Mouse (Mus musculus): ENCODE measurements at regions not wholly inside any gene's neighbourhood (a gene's known extent, or its start where the extent isn't known, plus 50 kb on each side); places are given as distances from the start of the nearest gene placed in this dataset.

GRCm38 (mm10) chr7:136346531-136346930 is 547.9 kb upstream of the Mgmt start:
- no peak for DNase-seq (ENCODE audit: low read depth in 2 of 2, low spot score in 2 of 2)

- DNase-seq (ENCODE audit: low read depth in 2 of 2, low spot score in 2 of 2): no peak
Measured at GRCm38 (mm10) chr7:136348309-136348708, 546.1 kb upstream of the Mgmt start.

GRCm38 (mm10) chr7:136349651-136350050 is 544.8 kb upstream of the Mgmt start:
- DNase-seq (ENCODE audit: low read depth in 2 of 2, low spot score in 2 of 2): no peak

- no peak for DNase-seq (ENCODE audit: low read depth in 2 of 2, low spot score in 2 of 2)
Measured at GRCm38 (mm10) chr7:136357011-136357410, 537.4 kb upstream of the Mgmt start.

GRCm38 (mm10) chr7:136365318-136366211 is 528.8 kb upstream of the Mgmt start:
- DNase-seq (ENCODE audit: low read depth in 2 of 2, low spot score in 2 of 2): no peak

- DNase-seq (ENCODE audit: low read depth in 2 of 2, low spot score in 2 of 2): no peak
Measured at GRCm38 (mm10) chr7:136377259-136377658, 517.2 kb upstream of the Mgmt start.

- no peak for DNase-seq (ENCODE audit: low read depth in 2 of 2, low spot score in 2 of 2)
Measured at GRCm38 (mm10) chr7:136377742-136378141, 516.7 kb upstream of the Mgmt start.

GRCm38 (mm10) chr7:136378321-136378720 is 516.1 kb upstream of the Mgmt start:
- DNase-seq (ENCODE audit: low read depth in 2 of 2, low spot score in 2 of 2): no peak

- DNase-seq (ENCODE audit: low read depth in 2 of 2, low spot score in 2 of 2): no peak
Measured at GRCm38 (mm10) chr7:136379319-136379718, 515.1 kb upstream of the Mgmt start.

- DNase-seq (ENCODE audit: low read depth in 2 of 2, low spot score in 2 of 2): no peak
Measured at GRCm38 (mm10) chr7:136379741-136380140, 514.7 kb upstream of the Mgmt start.

- no peak for DNase-seq (ENCODE audit: low read depth in 2 of 2, low spot score in 2 of 2)
Measured at GRCm38 (mm10) chr7:136383296-136383695, 511.1 kb upstream of the Mgmt start.

GRCm38 (mm10) chr7:136387736-136388135 is 506.7 kb upstream of the Mgmt start:
- DNase-seq (ENCODE audit: low read depth in 2 of 2, low spot score in 2 of 2): no peak

GRCm38 (mm10) chr7:136390066-136390465 is 504.3 kb upstream of the Mgmt start:
- no peak for DNase-seq (ENCODE audit: low read depth in 2 of 2, low spot score in 2 of 2)

GRCm38 (mm10) chr7:136393454-136393853 is 501.0 kb upstream of the Mgmt start:
- no peak for DNase-seq (ENCODE audit: low read depth in 2 of 2, low spot score in 2 of 2)

- no peak for DNase-seq (ENCODE audit: low read depth in 2 of 2, low spot score in 2 of 2)
Measured at GRCm38 (mm10) chr7:136395838-136396237, 498.6 kb upstream of the Mgmt start.

GRCm38 (mm10) chr7:136397101-136397500 is 497.3 kb upstream of the Mgmt start:
- DNase-seq (ENCODE audit: low read depth in 2 of 2, low spot score in 2 of 2): no peak

GRCm38 (mm10) chr7:136402688-136403597 is 491.5 kb upstream of the Mgmt start:
- no peak for DNase-seq (ENCODE audit: low read depth in 2 of 2, low spot score in 2 of 2)

- no peak for DNase-seq (ENCODE audit: low read depth in 2 of 2, low spot score in 2 of 2)
Measured at GRCm38 (mm10) chr7:136405391-136405790, 489.0 kb upstream of the Mgmt start.

GRCm38 (mm10) chr7:136406258-136407100 is 487.9 kb upstream of the Mgmt start:
- DNase-seq (ENCODE audit: low read depth in 2 of 2, low spot score in 2 of 2): no peak

- no peak for DNase-seq (ENCODE audit: low read depth in 2 of 2, low spot score in 2 of 2)
Measured at GRCm38 (mm10) chr7:136414808-136415207, 479.6 kb upstream of the Mgmt start.

GRCm38 (mm10) chr7:136417327-136417726 is 477.1 kb upstream of the Mgmt start:
- DNase-seq (ENCODE audit: low read depth in 2 of 2, low spot score in 2 of 2): no peak
